Mouse (Mus musculus): ENCODE measurements at regions not wholly inside any gene's neighbourhood (a gene's known extent, or its start where the extent isn't known, plus 50 kb on each side); places are given as distances from the start of the nearest gene placed in this dataset.

DNA sequence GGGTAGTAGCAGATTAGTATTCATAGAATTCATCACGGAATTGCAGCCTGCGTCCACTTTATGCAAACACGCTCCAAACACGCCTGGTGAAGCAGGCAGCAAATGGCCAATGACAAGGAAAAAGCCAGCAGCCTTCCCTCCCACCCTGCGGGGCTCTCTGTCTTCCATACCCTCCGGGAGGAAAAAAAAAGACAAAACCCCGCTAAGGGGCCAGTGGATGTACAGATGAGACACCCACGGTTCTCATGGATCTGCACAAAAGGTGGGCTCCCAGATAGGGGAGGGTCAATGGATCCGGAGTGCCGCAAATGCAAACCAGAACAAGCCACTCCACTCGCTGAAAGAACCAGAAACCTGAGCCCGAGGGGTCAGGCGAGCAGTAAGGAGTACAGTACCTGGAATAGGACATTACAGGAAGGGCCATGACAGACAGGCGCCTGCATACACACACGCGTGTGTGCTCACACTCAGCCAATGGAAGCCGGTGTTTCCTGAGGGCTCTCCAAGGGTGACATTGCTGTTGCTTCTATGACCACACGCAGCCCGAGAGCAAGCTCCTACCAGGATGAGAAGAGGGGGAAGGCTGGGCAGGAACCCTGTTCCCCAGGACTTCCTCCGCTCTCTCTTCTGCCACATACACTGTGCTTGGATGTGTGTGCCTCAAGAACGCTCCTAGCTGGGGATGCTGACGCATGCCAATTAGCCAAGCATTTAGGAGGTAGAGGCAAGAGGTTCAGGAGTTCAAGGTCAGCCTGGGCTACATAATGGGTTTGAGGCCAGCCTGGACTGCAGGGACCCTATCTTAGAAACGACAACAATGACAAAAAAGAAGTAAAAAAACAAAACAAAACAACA, 57.5 kb upstream of the Casz1 start:
- WGBS (ENCODE audit: insufficient replicate concordance) = 43% methylated on average over 23 of the region's 23 CpGs
- no peak for DNase-seq
- Histone ChIP-seq H3K9ac (no peak overlapping the region), H3K27me3 (peaks cover 41% of the 10 kb centered on the region), H3K36me3 (no peaks in the 10 kb centered on the region), H3K4me1 (replicated peaks) (peaks cover 8% of the 10 kb centered on the region; the same call in 1 of the 2 replicates), H3K4me2 (no peak overlapping the region), H3K4me3 (replicated peaks) (no peak overlapping the region), H3K27ac (no peak overlapping the region), H3K9me3 (replicated peaks) (no peaks in the 10 kb centered on the region)
- no peak for ATAC-seq (ENCODE audit: low read depth)

DNA sequence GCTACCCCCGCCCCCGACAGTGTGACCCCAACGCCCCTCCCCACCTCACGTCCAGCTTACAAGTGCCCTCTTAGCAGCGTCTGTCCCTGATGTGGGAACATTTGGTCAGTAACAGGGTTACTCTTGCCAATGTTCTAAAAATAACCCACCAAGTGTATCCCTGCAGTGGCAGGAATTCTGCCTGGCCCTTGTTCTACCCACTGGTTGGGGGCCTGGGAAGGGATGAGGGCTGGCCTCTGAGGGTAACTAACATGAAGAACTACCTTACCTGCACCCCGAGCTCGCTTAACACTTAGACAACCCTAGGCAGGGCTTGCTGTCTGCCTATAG, 56.9 kb upstream of the Casz1 start:
- Histone ChIP-seq H3K36me3 (no peaks in the 10 kb centered on the region), H3K9me3 (replicated peaks) (no peaks in the 10 kb centered on the region), H3K4me2 (no peak overlapping the region), H3K4me3 (replicated peaks) (no peak overlapping the region), H3K27ac (no peak overlapping the region), H3K4me1 (replicated peaks) (peaks cover 8% of the 10 kb centered on the region; the same call in 1 of the 2 replicates), H3K9ac (no peak overlapping the region), H3K27me3 (peaks cover 40% of the 10 kb centered on the region)
- no peak for DNase-seq
- WGBS (ENCODE audit: insufficient replicate concordance) = 59% methylated on average over 7 of the region's 7 CpGs
- no peak for ATAC-seq (ENCODE audit: low read depth)

DNA sequence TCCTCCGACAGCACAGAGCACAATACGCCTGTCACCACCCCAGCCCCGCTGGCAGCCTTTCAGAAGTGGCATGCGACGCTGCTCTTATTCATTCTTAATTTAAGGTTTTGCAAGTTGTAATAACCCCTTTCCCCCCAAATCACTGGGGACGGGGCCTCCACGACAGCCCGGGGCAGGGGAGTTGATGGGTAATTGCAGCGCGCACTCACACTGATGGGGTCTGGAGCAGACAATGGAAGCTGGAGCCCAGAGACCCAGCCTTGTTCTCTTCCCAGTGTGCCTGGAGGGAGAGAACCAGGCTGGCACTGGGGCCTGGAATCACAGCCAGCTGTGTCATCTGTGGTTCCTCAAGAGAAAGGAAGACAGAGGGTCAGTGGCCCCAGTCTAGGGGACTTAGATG, 54.2 kb upstream of the Casz1 start:
- Histone ChIP-seq H3K27ac (no peak overlapping the region), H3K9me3 (replicated peaks) (no peaks in the 10 kb centered on the region), H3K27me3 (peaks cover 19% of the 10 kb centered on the region), H3K36me3 (no peaks in the 10 kb centered on the region), H3K4me1 (replicated peaks) (no peaks in the 10 kb centered on the region), H3K4me3 (replicated peaks) (no peak overlapping the region), H3K9ac (no peak overlapping the region), H3K4me2 (no peak overlapping the region)
- 70% methylated on average over 10 of the region's 10 CpGs for WGBS (ENCODE audit: insufficient replicate concordance)
- ATAC-seq (ENCODE audit: low read depth) (no peak), DNase-seq (no peak)

DNA sequence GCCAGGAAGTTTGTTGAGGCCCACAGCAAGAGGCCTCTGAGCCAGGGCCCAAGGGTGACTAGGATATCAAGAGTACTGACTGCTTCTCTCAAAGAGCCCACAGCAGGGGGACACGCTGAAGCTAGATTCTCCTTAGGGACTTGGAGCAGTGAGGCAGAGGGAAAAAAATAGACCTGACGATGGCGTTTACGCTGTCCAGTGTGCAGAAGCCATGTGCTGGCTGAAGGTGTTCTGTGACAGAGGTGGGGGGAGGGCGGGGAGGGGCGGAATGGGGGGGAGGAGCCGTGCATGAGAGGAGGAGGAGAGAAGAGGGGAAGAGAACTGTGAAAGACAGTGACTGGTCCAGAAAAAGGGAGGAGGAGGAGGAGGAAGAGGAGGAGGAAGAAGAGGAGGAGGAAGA, 52.6 kb upstream of the Casz1 start:
- Histone ChIP-seq H3K9me3 (replicated peaks) (no peaks in the 10 kb centered on the region), H3K27ac (no peak overlapping the region), H3K27me3 (peaks cover 4% of the 10 kb centered on the region), H3K4me3 (replicated peaks) (no peak overlapping the region), H3K9ac (no peak overlapping the region), H3K36me3 (no peaks in the 10 kb centered on the region), H3K4me1 (replicated peaks) (no peaks in the 10 kb centered on the region), H3K4me2 (no peak overlapping the region)
- 54% methylated on average over 7 of the region's 7 CpGs for WGBS (ENCODE audit: insufficient replicate concordance)
- no peak for ATAC-seq (ENCODE audit: low read depth)
- no peak for DNase-seq

DNA sequence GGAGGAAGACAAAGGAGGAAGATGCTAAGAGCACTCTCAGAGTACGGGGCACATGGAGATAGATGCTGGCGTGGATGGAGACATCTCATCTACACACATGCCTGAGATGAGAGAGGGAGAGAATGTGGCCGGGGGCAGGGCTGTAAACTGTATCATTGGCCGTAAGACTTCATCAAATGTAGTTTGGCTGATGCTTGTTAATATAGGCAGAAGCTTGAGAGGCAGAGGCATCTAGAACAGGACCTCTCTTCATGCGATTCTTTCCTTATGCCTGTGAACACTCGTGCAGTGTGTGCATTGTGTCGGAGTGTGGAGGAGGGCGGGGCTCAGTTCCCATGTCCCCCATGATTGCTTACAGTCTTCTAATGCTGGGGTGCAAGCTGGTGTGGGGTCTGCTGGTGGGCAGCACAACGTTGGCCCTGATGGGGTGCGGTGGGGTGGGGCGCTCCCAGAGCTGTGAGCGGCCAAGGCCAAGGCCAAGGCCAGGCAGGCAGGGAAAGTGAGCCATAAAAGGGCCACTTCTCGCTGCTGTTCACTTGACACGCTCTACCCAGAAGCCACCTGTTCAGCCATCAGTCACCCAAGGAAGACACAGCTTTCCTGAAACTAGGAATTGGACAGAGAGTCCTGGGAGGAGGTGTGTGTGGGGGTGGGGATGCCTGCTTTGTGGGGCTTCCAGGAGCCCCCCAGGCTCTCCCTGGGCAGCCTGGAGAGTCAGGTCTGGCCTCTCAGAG, 51.7 kb upstream of the Casz1 start:
- Histone ChIP-seq H3K27ac (no peak overlapping the region), H3K9ac (no peak overlapping the region), H3K4me3 (replicated peaks) (no peak overlapping the region), H3K36me3 (no peaks in the 10 kb centered on the region), H3K9me3 (replicated peaks) (no peaks in the 10 kb centered on the region), H3K4me1 (replicated peaks) (no peaks in the 10 kb centered on the region), H3K4me2 (no peak overlapping the region), H3K27me3 (no peaks in the 10 kb centered on the region; the same call in 1 of the 2 replicates)
- 72% methylated on average over 14 of the region's 14 CpGs for WGBS (ENCODE audit: insufficient replicate concordance)
- no peak for ATAC-seq (ENCODE audit: low read depth)
- DNase-seq = no peak

DNA sequence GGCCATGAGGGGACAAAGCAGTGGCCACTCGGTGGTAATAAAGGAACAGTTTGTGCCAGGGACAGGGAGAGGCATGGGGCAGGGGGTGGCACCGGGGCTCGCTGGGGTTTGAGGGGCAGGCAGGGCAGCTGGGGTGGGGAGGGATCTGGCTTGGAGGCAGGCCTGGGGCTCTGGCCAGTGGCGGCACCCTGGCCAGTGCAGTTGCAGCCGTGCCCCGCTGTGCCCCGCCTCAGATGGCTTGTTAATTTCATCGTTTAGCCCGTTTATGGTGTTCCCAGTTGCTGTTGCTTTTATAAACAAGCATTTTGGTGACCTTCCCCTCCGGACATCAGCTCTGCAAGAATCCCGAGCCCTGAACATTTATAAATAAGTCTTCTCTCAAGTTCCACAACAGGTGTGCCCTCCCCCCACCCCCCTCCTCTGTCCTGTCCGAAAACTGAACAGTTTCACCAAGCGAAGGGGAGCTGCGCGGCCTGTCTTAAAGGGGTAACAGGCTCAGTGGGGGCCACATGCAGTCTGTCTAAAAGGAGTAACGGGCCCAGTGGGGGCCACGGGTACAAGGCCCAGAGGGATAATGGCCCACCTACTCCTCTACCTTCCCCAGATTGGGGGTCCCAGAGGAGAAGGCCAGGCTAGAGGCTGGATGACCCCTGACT, 51.0 kb upstream of the Casz1 start:
- H3K9ac ChIP-seq = no peak overlapping the region
- H3K27ac ChIP-seq = no peak overlapping the region
- WGBS (ENCODE audit: insufficient replicate concordance) = 71% methylated on average over 17 of the region's 17 CpGs
- H3K36me3 ChIP-seq = no peaks in the 10 kb centered on the region
- H3K4me1 ChIP-seq (replicated peaks) = no peaks in the 10 kb centered on the region
- no peaks in the 10 kb centered on the region; the same call in 1 of the 2 replicates for H3K27me3 ChIP-seq
- no peaks in the 10 kb centered on the region for H3K9me3 ChIP-seq (replicated peaks)
- H3K4me3 ChIP-seq (replicated peaks) = no peak overlapping the region
- DNase-seq (no peak), ATAC-seq (ENCODE audit: low read depth) (no peak)
- H3K4me2 ChIP-seq = no peak overlapping the region

DNA sequence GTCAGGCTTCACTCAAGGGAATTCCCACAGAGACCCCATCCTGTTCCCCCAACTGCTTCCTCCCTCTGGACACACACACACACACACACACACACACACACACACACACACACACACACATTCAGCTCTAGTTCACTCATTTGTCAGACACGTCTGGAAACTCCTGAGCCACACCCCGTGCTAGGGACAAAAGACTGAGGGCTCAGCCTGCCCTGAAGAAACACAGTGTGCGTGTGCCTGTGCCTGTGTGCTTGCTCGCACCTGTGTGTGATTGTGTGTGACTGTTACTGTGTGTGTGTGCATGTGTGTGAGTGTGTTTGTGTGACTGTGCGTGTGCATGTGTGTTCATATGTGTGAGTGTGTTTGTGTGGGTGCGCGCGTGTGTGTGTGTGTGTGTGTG, 50.4 kb upstream of the Casz1 start:
- DNase-seq = no peak

More for the DNA sequence above, 50.4 kb upstream of the Casz1 start:
- Histone ChIP-seq H3K36me3 (no peaks in the 10 kb centered on the region), H3K4me2 (no peak overlapping the region), H3K27me3 (no peaks in the 10 kb centered on the region; the same call in 1 of the 2 replicates), H3K9me3 (replicated peaks) (no peaks in the 10 kb centered on the region), H3K4me1 (replicated peaks) (no peaks in the 10 kb centered on the region), H3K9ac (no peak overlapping the region), H3K27ac (no peak overlapping the region), H3K4me3 (replicated peaks) (no peak overlapping the region)
- no peak for ATAC-seq (ENCODE audit: low read depth)
- 82% methylated on average over 8 of the region's 8 CpGs for WGBS (ENCODE audit: insufficient replicate concordance)
